Mouse (Mus musculus) left cerebral cortex, adult 6 months (tissue): ENCODE data around the gene Ccar1. TPM values are rescaled to one million over a fixed set of nuclear protein-coding genes. Genes with fewer than 3 reads are reported as not detected.

ENCODE experiments used
- long read RNA-seq, 2 experiments: library from polyadenylated mRNA; unstranded; transcript quantifications; one replicate each; pipeline ENCODE4 v2.0.0; 2019 to 2020
- polyA plus RNA-seq: library from polyadenylated mRNA; unstranded; fragments of <200 nt; fragmentation: Nextera tagmentation; gene quantifications from 2 replicates; pipeline ENCODE4 v1.2.3, GENCODE M21; 2021

The Ccar1 gene
- 13.9 and 17.1 TPM in 2 replicates for polyA plus RNA-seq
- long read RNA-seq, experiment 1, partial matches to known transcripts: 56 of 90 reads
- long read RNA-seq, experiment 1, other reads (novel, unspliced or antisense): 33 of 90 reads
- long read RNA-seq, experiment 2, partial matches to known transcripts: 19 of 26 reads
- long read RNA-seq, experiment 2, other reads (novel, unspliced or antisense): 3 of 26 reads

DNA sequence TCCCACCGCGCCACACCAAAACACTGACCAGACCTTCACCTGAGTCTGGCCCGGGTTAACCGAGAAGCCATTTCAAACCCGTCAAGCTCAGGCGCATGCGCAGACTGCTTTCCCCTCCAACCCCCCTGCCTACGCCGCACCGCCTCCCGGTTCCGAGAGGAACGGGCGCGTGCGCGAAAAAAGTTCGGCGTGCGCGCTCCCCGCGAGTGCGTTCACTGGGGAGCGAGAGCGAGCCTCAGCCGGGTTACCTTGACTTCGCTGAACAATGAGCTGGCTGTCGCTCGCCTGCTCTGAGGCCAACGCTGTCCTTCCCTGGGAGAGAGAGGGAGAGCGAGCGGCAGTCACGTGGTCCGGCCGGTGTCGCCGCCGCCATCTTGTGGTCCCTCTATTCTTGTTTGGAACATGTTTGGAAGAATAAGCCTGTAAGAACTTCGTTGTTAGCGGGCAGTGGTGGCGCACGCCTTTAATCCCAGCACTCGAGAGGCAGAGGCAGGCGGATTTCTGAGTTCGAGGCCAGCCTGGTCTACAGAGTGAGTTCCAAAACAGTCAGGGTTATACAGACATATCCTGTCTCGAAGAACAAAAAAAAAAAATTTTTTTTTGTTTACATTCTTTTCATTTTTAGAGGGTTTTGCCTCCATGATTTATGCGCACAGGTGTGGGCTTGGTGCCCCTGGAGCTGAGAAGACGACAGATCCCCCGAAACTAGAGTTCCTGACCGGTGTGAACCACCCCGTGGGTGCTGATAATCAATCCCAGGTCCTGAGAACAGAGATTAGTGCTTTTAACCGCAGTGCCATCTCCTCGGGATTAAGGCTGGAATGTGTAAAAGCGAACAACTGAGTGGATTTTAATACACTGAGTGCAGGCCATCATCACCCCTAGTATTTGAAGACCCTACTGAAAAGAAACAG lies at the start of gene Ccar1:
Ccar1 (minus strand) TSS at position 110 of the 914 bp plus-strand sequence.

DNA sequence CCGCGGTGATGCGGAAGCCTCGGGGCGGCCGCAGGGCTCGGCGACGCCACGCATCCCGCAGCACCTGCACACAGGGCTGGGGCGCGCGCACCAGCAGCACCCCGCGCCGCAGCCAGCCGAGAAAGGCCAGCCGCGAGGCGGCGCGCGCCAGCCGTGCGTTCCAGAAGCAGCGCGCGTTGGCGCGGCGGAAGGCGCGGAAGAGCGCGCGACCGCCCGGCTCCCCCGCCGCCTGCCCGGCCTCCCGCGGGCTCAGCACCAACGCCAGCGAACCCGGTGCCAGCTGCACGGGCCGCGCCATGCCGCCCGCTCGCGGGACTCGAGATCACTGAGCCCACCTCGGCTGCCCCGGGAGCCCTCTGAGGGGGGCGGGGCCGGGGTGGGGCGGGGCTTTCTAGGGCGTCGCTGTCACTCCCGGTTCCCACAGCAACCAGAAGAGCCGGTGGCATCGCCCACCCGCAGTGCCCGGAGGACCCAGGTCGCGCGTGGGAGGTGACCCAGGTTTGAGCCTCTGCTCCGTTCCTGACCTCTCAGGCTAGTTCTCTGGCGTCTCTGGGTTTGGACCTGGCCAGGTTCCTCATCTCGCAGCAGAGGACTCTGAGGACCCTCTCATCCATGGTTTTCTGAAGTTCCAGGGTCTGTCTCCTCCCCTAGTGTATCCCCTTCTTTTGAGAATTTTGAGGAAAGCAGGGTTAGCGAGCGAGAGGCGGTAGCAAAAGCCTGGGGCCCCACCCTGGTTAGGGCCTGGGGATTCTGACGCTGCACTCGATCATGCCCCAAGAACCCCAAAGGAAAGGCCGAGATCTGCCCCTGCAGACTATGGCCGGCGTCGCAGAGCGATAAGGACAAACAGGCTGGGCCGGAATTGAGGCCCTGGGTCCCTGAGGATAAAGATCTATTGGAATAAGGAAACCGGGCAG lies 66.1 kb downstream of the Ccar1 start, which contains the start of gene Stox1:
Stox1 (minus strand) TSS at position 358 of the 917 bp plus-strand sequence.

Other genes starting within 250 kb of the Ccar1 start
- 34.4 and 137 TPM in 2 replicates for gene Kif1bp, start 213.8 kb downstream of the Ccar1 start, polyA plus RNA-seq
- gene Ddx21, start 190.0 kb downstream of the Ccar1 start, polyA plus RNA-seq: 3.8 and 4.1 TPM in 2 replicates
- 42.2 and 43.4 TPM in 2 replicates for gene Ddx50, start 141.1 kb downstream of the Ccar1 start, polyA plus RNA-seq
- gene Stox1, start 66.2 kb downstream of the Ccar1 start, polyA plus RNA-seq: 2.2 and 4.3 TPM in 2 replicates
- gene Tet1, start 116.7 kb upstream of the Ccar1 start, polyA plus RNA-seq: 5.1 and 6.4 TPM in 2 replicates
- 5.4 and 23.3 TPM in 2 replicates for gene Slc25a16, start 128.3 kb upstream of the Ccar1 start, polyA plus RNA-seq
- 0.23 and 0.82 TPM in 2 replicates for gene Dna2, start 154.7 kb upstream of the Ccar1 start, polyA plus RNA-seq
- 35.9 and 44.4 TPM in 2 replicates for gene Rufy2, start 187.9 kb upstream of the Ccar1 start, polyA plus RNA-seq
- gene Hnrnph3, start 231.9 kb upstream of the Ccar1 start, polyA plus RNA-seq: 17.5 and 23.0 TPM in 2 replicates
- 0.59 and 1.0 TPM in 2 replicates for gene Pbld2, start 232.0 kb upstream of the Ccar1 start, polyA plus RNA-seq